Mouse (Mus musculus): ENCODE measurements around the gene Satb2. TPM values are rescaled to one million over a fixed set of nuclear protein-coding genes. Genes with fewer than 3 reads are reported as not detected.

Satb2 gene
- total RNA-seq (2014; rRNA removed; ENCODE audit: low replicate concordance) (not detected in 2 replicates), polyA plus RNA-seq (2015; fragmentation: Nextera tagmentation; extraction: Ambion mirVana) (0.05 and 0.12 TPM in 2 replicates)

GRCm38 (mm10) chr1:56978151-56978700 lies at the start of gene Satb2:
Gene Satb2 (minus strand): TSS chr1:56978650.
- Histone ChIP-seq H3K4me3 (ENCODE audit: low read depth, low read length) (peak within 1 kb of the TSS; percentile 24), H3K9me3 (replicated peaks; ENCODE audit: control insufficient read depth, low read length) (no peaks in the 10 kb centered on the region), H3K4me1 (ENCODE audit: control insufficient read depth, insufficient read depth) (no peaks in the 10 kb centered on the region), H3K4me2 (ENCODE audit: low read depth, low read length) (peak within 1 kb of the TSS; percentile 8; the same call in 1 of the 2 replicates), H3K27ac (ENCODE audit: low read depth) (no peak within 1 kb of the TSS), H3K36me3 (replicated peaks; ENCODE audit: control insufficient read depth, insufficient read depth, low read length) (no peaks in the 10 kb centered on the region), H3K27me3 (ENCODE audit: control insufficient read depth, insufficient read depth, low read length) (peaks cover 88% of the 10 kb centered on the region), H3K9ac (replicated peaks; ENCODE audit: low read depth, low read length) (no peak within 1 kb of the TSS)
- ATAC-seq (ENCODE audit: insufficient read depth, low read depth) (no peak), DNase-seq (ENCODE audit: low spot score) (no peak)
- WGBS, result 3% methylated on average over 19 of the region's 19 CpGs
- no peak for TF ChIP-seq CTCF (IDR thresholded peaks at IDR 0.05; ENCODE audit: low read depth)
- TF ChIP-seq EP300 (IDR thresholded peaks at IDR 0.05; ENCODE audit: low read depth), result no peak

GRCm38 (mm10) chr1:57018941-57019340 lies 40.5 kb upstream of the Satb2 start:
- no peak for DNase-seq (ENCODE audit: low spot score)

DNA sequence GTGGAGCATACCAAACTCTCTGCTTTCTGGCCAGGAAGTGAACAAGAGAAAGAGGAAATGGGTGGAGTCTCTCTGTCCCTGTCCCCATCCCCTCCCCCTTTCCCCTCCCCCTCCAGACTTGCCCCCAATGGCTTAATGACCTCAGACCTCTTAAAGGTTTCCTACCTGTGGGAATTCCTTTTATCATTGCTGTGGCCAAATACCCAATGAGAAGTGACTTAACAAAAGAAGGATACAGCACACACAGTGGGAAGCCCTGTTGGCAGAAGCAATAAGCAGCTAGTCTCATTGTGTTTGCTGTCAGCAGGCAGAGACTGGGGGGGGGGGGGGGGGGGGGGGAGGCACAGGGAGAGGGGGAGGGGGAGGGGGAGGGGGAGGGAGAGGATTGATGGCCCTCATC lies 35.4 kb upstream of the Satb2 start:
- no peak for TF ChIP-seq EP300 (IDR thresholded peaks at IDR 0.05; ENCODE audit: low read depth)
- no peak for TF ChIP-seq CTCF (IDR thresholded peaks at IDR 0.05; ENCODE audit: low read depth)
- Histone ChIP-seq H3K4me3 (ENCODE audit: low read depth, low read length) (no peak overlapping the region), H3K9ac (replicated peaks; ENCODE audit: low read depth, low read length) (no peak overlapping the region), H3K9me3 (replicated peaks; ENCODE audit: control insufficient read depth, low read length) (no peaks in the 10 kb centered on the region), H3K4me1 (ENCODE audit: control insufficient read depth, insufficient read depth) (no peaks in the 10 kb centered on the region), H3K36me3 (replicated peaks; ENCODE audit: control insufficient read depth, insufficient read depth, low read length) (no peaks in the 10 kb centered on the region), H3K4me2 (ENCODE audit: low read depth, low read length) (no peak overlapping the region), H3K27me3 (ENCODE audit: control insufficient read depth, insufficient read depth, low read length) (no peaks in the 10 kb centered on the region), H3K27ac (ENCODE audit: low read depth) (no peak overlapping the region)
- ATAC-seq (ENCODE audit: insufficient read depth, low read depth), result no peak
- no peak for DNase-seq (ENCODE audit: low spot score)

More at GRCm38 (mm10) chr1:57018941-57019340, 40.5 kb upstream of the Satb2 start:
- ATAC-seq (ENCODE audit: insufficient read depth, low read depth), result no peak
- no peak overlapping the region for H3K4me2 ChIP-seq (ENCODE audit: low read depth, low read length)
- TF ChIP-seq CTCF (IDR thresholded peaks at IDR 0.05; ENCODE audit: low read depth), result no peak
- H3K27ac ChIP-seq (ENCODE audit: low read depth), result no peak overlapping the region
- H3K4me3 ChIP-seq (ENCODE audit: low read depth, low read length), result no peak overlapping the region
- H3K27me3 ChIP-seq (ENCODE audit: control insufficient read depth, insufficient read depth, low read length), result no peaks in the 10 kb centered on the region
- no peaks in the 10 kb centered on the region for H3K4me1 ChIP-seq (ENCODE audit: control insufficient read depth, insufficient read depth)
- no peaks in the 10 kb centered on the region for H3K36me3 ChIP-seq (replicated peaks; ENCODE audit: control insufficient read depth, insufficient read depth, low read length)
- no peaks in the 10 kb centered on the region for H3K9me3 ChIP-seq (replicated peaks; ENCODE audit: control insufficient read depth, low read length)
- H3K9ac ChIP-seq (replicated peaks; ENCODE audit: low read depth, low read length), result no peak overlapping the region

GRCm38 (mm10) chr1:57009171-57009570 lies 30.7 kb upstream of the Satb2 start:
- TF ChIP-seq EP300 (IDR thresholded peaks at IDR 0.05; ENCODE audit: low read depth) (no peak), CTCF (IDR thresholded peaks at IDR 0.05; ENCODE audit: low read depth) (no peak)
- ATAC-seq (ENCODE audit: insufficient read depth, low read depth) (no peak), DNase-seq (ENCODE audit: low spot score) (no peak)
- H3K9ac ChIP-seq (replicated peaks; ENCODE audit: low read depth, low read length), result no peak overlapping the region
- no peak overlapping the region for H3K27ac ChIP-seq (ENCODE audit: low read depth)
- H3K4me2 ChIP-seq (ENCODE audit: low read depth, low read length), result no peak overlapping the region
- H3K4me3 ChIP-seq (ENCODE audit: low read depth, low read length), result no peak overlapping the region
- H3K4me1 ChIP-seq (ENCODE audit: control insufficient read depth, insufficient read depth), result no peaks in the 10 kb centered on the region
- 57% methylated on average over 4 of the region's 4 CpGs for WGBS
- H3K9me3 ChIP-seq (replicated peaks; ENCODE audit: control insufficient read depth, low read length), result no peaks in the 10 kb centered on the region
- no peaks in the 10 kb centered on the region for H3K27me3 ChIP-seq (ENCODE audit: control insufficient read depth, insufficient read depth, low read length)
- H3K36me3 ChIP-seq (replicated peaks; ENCODE audit: control insufficient read depth, insufficient read depth, low read length), result no peaks in the 10 kb centered on the region

GRCm38 (mm10) chr1:56995041-56995440 lies 16.6 kb upstream of the Satb2 start:
- Histone ChIP-seq H3K9me3 (replicated peaks; ENCODE audit: control insufficient read depth, low read length) (no peaks in the 10 kb centered on the region), H3K27ac (ENCODE audit: low read depth) (no peak overlapping the region), H3K4me2 (ENCODE audit: low read depth, low read length) (no peak overlapping the region), H3K27me3 (ENCODE audit: control insufficient read depth, insufficient read depth, low read length) (0 out of 2 replicates have a peak, but pooled peaks cover 12% of the 10 kb centered on the region), H3K36me3 (replicated peaks; ENCODE audit: control insufficient read depth, insufficient read depth, low read length) (no peaks in the 10 kb centered on the region), H3K4me1 (ENCODE audit: control insufficient read depth, insufficient read depth) (no peaks in the 10 kb centered on the region), H3K4me3 (ENCODE audit: low read depth, low read length) (no peak overlapping the region), H3K9ac (replicated peaks; ENCODE audit: low read depth, low read length) (no peak overlapping the region)
- 60% methylated on average over 2 of the region's 2 CpGs for WGBS
- DNase-seq (ENCODE audit: low spot score) (no peak), ATAC-seq (ENCODE audit: insufficient read depth, low read depth) (no peak)
- TF ChIP-seq CTCF (IDR thresholded peaks at IDR 0.05; ENCODE audit: low read depth), result 0 out of 2 replicates have a peak, but pooled peaks have one; percentile 6
- no peak for TF ChIP-seq EP300 (IDR thresholded peaks at IDR 0.05; ENCODE audit: low read depth)

- no peak for DNase-seq (ENCODE audit: low spot score)
- Histone ChIP-seq H3K9ac (replicated peaks; ENCODE audit: low read depth, low read length) (no peak overlapping the region), H3K4me3 (ENCODE audit: low read depth, low read length) (no peak overlapping the region), H3K27ac (ENCODE audit: low read depth) (no peak overlapping the region), H3K9me3 (replicated peaks; ENCODE audit: control insufficient read depth, low read length) (no peaks in the 10 kb centered on the region), H3K27me3 (ENCODE audit: control insufficient read depth, insufficient read depth, low read length) (0 out of 2 replicates have a peak, but pooled peaks cover 17% of the 10 kb centered on the region), H3K36me3 (replicated peaks; ENCODE audit: control insufficient read depth, insufficient read depth, low read length) (no peaks in the 10 kb centered on the region), H3K4me2 (ENCODE audit: low read depth, low read length) (no peak overlapping the region), H3K4me1 (ENCODE audit: control insufficient read depth, insufficient read depth) (no peaks in the 10 kb centered on the region)
- TF ChIP-seq EP300 (IDR thresholded peaks at IDR 0.05; ENCODE audit: low read depth), result no peak
- no peak for TF ChIP-seq CTCF (IDR thresholded peaks at IDR 0.05; ENCODE audit: low read depth)
- ATAC-seq (ENCODE audit: insufficient read depth, low read depth), result no peak
- WGBS, result 21% methylated on average over 5 of the region's 5 CpGs
These were observed 13.9 kb upstream of the Satb2 start for GRCm38 (mm10) chr1:56992310-56992709.

Measured in heart, postnatal 0 days (tissue).